Mouse (Mus musculus) layer of hippocampus, postnatal 36 days (tissue): Measurements from ENCODE around the gene Dda1. TPM values are rescaled to one million over a fixed set of nuclear protein-coding genes. Genes with fewer than 3 reads are reported as not detected.
A peak's percentile ranks its signal among the peaks of the same experiment; 100 is the strongest.

Experiments
- DNase-seq, 2 experiments: peaks; one replicate each; pipeline ENCODE4 v3.0.0; 2022
- total RNA-seq, 2 experiments: library from RNA; stranded (reverse); gene quantifications; 2 replicates each; pipeline ENCODE4 v1.2.3; 2021

Gene Dda1
- total RNA-seq, 2 experiments from 2014 or later, result 87.6 to 93.5 TPM

- DNase-seq, result peak in 1 of 2 experiments; percentile 60
Measured at GRCm38 (mm10) chr8:71469411-71469810, 412 bp downstream of the Dda1 start.

GRCm38 (mm10) chr8:71470146-71470912 is 1.3 kb downstream of the Dda1 start:
- DNase-seq, result no peak

- no peak for DNase-seq
Measured at GRCm38 (mm10) chr8:71470913-71471255, 1.9 kb downstream of the Dda1 start.

- no peak for DNase-seq
Measured at GRCm38 (mm10) chr8:71471861-71472260, 2.9 kb downstream of the Dda1 start.

- DNase-seq, result no peak
Measured at GRCm38 (mm10) chr8:71472601-71473386, 3.8 kb downstream of the Dda1 start.

GRCm38 (mm10) chr8:71474344-71474743 is 5.3 kb downstream of the Dda1 start:
- DNase-seq, result no peak

- no peak for DNase-seq
Measured at GRCm38 (mm10) chr8:71474785-71475701, 6.0 kb downstream of the Dda1 start.

- no peak for DNase-seq
Measured at GRCm38 (mm10) chr8:71475702-71476075, 6.7 kb downstream of the Dda1 start.

GRCm38 (mm10) chr8:71476099-71476940 is 7.3 kb downstream of the Dda1 start:
- DNase-seq, result peak; percentile 81

GRCm38 (mm10) chr8:71477196-71477845 is 8.3 kb downstream of the Dda1 start:
- DNase-seq, result no peak

- no peak for DNase-seq
Measured at GRCm38 (mm10) chr8:71478943-71479342, 9.9 kb downstream of the Dda1 start.

- DNase-seq, result no peak
Measured at GRCm38 (mm10) chr8:71483932-71484331, 14.9 kb downstream of the Dda1 start.

- no peak for DNase-seq
Measured at GRCm38 (mm10) chr8:71484736-71485135, 15.7 kb downstream of the Dda1 start.

GRCm38 (mm10) chr8:71485142-71486135 is 16.4 kb downstream of the Dda1 start, which contains the start of gene Ano8:
TSS of gene Ano8 (minus strand) at chr8:71485963.
- DNase-seq, result peak; percentile 78 to 86

- no peak for DNase-seq
Measured at GRCm38 (mm10) chr8:71486136-71486529, 17.1 kb downstream of the Dda1 start.

- DNase-seq, result peak; percentile 78 to 83
Measured at GRCm38 (mm10) chr8:71487691-71488445, 18.9 kb downstream of the Dda1 start, which contains the start of gene Gtpbp3. TSS of gene Gtpbp3 (plus strand) at chr8:71488103.

- DNase-seq, result peak; percentile 78 to 83
Measured at GRCm38 (mm10) chr8:71488454-71488853, 19.5 kb downstream of the Dda1 start.

GRCm38 (mm10) chr8:71495039-71495438 is 26.0 kb downstream of the Dda1 start:
- DNase-seq, result peak; percentile 75 to 79

GRCm38 (mm10) chr8:71495811-71496210 is 26.8 kb downstream of the Dda1 start:
- DNase-seq, result no peak
